Mouse (Mus musculus) kidney, adult 2 months (tissue): Measurements from ENCODE around the gene Mpp3.

Source experiments
- CTCF ChIP-seq: fragments of 200-500 bp; conservative IDR thresholded peaks from 2 replicates; pipeline ENCODE4 v1.5.1; 2011; ENCODE audit warnings: low read depth, mild to moderate bottlenecking, control low read depth, low read length, moderate library complexity, mixed read lengths; ENCODE audit not compliant: insufficient read depth, insufficient read length
- POLR2A ChIP-seq: fragments of 200-500 bp; IDR thresholded peaks from one replicate; pipeline ENCODE4 v1.6.1; 2011; ENCODE audit warnings: low read depth, low read length, control low read depth

GRCm38 (mm10) chr11:101963473-101964291 is 64.6 kb downstream of the Mpp3 start:
- TF ChIP-seq CTCF = no peak
- TF ChIP-seq POLR2A = no peak
